Mouse (Mus musculus): ENCODE results near the gene Ylpm1.

Gene Ylpm1

DNA sequence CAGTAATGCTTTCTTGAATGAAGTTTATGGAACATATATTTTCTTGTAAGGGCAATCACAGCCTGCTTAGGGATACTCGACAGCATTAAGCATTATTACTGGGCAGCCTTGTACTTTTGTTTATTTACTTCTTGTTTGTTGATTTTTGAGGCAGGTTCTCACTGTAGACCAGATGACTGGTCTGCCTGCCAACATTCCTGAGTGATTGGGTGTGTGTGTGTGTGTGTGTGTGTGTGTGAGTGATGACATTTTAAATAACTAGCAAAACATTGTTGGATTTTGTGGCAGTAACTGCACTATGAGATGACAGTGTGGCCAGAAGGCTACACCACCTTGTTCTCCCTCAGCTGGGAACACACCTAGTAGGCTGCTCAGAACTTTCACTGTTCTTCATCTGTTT lies 13.7 kb downstream of the Ylpm1 start:
- DNase-seq (ENCODE audit: low read depth, low spot score): no peak

GRCm38 (mm10) chr12:85010541-85010940 lies 14.4 kb downstream of the Ylpm1 start:
- no peak for DNase-seq (ENCODE audit: low read depth, low spot score)

DNA sequence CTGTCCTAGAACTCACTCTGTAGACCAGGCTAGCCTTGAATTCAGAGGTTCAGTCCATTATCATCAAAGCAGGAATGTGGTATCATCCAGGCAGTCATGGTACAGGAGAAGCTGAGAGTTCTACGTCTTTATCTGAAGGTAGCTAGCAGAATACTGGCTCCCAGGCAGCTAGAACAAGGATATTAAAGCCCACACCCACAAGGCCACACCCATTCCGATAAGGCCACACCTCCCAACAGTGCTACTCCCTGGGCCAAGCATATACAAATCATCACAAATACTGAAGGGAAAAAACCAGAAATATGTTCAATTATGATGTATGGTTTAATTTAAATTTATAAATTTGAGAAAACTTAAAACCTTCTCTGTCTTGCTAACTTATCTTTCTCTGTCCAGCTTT lies 16.1 kb downstream of the Ylpm1 start:
- DNase-seq (ENCODE audit: low read depth, low spot score): peak; percentile 39

DNA sequence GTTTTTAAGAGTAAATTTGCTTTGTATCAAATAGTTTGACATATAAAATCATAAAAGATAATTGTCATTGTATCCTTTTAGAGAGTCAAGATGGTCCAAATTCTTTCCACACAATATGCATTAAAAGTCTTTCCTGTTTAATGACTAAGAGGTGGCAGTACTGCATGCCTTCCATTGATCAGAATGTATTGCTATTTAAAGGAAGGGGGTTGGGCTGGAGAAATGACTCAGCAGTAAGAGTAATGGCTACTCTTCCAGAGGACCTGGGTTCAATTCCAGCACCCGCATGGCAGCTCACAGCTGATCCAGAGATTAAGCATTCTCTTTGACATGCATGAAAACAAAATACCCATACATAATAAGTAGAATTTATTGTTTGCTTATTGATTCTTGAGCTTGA lies 25.9 kb downstream of the Ylpm1 start:
- no peak for DNase-seq (ENCODE audit: low read depth, low spot score)

DNA sequence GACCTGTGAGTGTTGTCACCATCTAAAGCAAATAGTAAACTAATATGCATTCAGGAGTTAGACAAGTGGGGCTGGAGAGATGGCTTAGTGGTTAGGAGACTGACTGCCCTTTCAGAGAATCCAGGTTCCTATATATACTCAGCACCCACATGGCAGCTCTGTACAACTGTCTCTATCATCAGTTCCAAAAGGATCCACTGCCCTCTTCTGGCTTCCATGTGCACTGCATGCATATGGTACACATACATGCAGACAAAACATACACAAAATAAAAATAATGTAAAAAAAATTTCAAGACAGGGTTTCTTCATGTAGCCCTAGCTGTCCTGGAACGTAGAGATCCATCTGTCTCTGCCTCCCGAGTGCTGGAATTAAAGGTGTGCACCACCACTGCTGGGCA lies 36.6 kb downstream of the Ylpm1 start:
- DNase-seq (ENCODE audit: low read depth, low spot score): peak; percentile 37

- no peak for DNase-seq (ENCODE audit: low read depth, low spot score)
These were observed 55.1 kb downstream of the Ylpm1 start for GRCm38 (mm10) chr12:85051218-85051617.

DNA sequence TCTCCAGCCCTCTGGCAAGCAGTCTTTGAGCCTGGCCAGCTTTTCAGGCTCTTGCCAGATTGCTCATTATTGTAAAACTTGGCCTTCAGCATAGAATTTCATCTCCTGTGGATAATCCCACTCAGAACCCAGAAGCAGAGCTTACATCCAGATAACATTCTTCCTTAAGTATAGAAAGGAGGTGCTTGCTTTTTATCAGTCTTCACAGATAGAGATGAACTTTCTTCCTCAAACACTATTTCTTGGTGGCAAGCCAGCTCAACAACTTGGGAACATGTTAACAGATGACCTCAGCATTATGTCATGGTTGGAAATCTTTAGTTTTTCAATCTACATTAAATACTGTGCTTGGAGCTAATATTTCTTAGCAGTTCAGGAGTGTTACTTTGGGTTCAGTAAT lies 74.9 kb downstream of the Ylpm1 start:
- no peak for DNase-seq (ENCODE audit: low read depth, low spot score)

DNA sequence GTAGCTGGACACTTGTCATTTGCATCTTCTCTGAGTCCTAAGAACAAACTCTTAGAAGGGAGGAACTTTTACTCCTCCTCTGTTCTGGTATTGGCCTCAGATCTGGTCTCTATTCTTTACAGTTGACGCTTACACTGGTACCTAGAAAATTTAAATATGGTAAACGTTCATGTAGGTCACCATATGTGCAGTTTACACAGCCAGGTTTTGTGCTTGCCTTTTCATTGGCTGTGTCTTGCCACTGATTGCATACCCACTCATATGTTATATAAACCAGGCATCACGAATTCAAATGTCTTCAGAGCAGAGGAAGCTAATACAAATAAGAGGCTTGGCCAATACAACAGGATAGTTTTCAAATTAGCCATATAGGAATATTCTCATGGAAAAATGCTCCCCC lies 81.0 kb downstream of the Ylpm1 start:
- DNase-seq (ENCODE audit: low read depth, low spot score): no peak

- DNase-seq (ENCODE audit: low read depth, low spot score): no peak
These were observed 88.1 kb downstream of the Ylpm1 start for GRCm38 (mm10) chr12:85084257-85084656.

- DNase-seq (ENCODE audit: low read depth, low spot score): no peak
These were observed 88.8 kb downstream of the Ylpm1 start for GRCm38 (mm10) chr12:85084941-85085340.

DNA sequence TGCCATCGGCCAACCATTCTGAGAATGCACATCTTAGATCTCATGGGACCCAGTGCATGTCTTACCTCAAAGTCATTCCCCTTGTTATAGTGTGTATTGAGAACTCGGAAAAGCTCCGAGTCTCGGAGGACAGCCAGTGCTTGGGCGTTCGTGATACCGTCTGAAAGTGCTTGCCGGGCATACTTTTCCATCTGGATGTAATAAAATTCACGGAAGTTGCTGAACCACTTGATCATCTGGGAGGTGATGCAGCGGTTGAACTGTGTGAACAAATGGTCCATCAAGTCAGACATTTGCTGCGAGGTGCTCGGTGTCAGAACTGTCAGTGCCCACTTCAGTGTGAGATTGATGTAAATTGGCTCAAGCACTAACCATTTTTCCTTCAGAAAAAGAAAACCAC lies 91.7 kb downstream of the Ylpm1 start:
- no peak for DNase-seq (ENCODE audit: low read depth, low spot score)

DNA sequence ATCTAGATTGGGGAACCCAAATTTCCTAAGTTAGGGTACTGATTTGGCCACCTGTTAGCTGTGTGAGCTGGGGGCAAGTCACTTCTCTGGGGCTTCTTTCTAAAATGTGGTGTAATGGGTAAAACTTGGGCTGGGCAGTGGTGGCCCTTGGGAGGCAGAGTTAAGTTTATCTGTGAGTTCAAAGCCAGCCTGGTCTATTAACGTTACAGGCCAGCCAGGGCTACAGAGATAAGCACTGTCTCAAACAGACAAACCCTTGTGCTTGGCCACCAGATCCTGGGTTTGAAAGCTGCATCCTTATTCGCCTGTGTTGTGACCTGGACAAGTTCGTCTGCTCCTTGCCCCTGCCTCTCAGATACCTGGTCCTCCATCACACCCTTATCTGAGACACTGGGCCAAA lies 95.1 kb downstream of the Ylpm1 start:
- DNase-seq (ENCODE audit: low read depth, low spot score): no peak

- peak; percentile 68 for DNase-seq (ENCODE audit: low read depth, low spot score)
These were observed 96.1 kb downstream of the Ylpm1 start for GRCm38 (mm10) chr12:85092214-85092613.

GRCm38 (mm10) chr12:85094010-85094409 lies 97.9 kb downstream of the Ylpm1 start:
- DNase-seq (ENCODE audit: low read depth, low spot score): no peak

DNA sequence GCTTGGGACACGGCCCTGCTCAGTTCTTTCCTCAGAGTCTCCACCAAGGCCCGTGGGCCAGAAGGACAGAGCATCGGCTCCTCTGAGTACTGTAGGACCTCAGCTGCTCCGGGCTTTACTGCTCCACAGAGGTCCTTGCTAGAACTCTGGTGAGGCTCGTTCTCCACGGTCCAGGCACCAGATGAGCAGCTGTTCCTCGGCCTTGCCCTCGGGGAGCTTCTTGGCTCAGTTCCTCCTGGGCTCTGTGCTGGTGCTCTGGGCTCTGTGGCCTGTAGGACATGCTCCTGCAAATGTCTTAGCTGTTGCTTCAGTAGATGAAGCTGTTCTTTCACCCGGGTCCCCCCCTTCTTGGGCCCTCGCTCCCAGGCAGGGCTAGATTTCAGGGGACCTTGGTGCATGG lies 98.6 kb downstream of the Ylpm1 start:
- DNase-seq (ENCODE audit: low read depth, low spot score): no peak

DNA sequence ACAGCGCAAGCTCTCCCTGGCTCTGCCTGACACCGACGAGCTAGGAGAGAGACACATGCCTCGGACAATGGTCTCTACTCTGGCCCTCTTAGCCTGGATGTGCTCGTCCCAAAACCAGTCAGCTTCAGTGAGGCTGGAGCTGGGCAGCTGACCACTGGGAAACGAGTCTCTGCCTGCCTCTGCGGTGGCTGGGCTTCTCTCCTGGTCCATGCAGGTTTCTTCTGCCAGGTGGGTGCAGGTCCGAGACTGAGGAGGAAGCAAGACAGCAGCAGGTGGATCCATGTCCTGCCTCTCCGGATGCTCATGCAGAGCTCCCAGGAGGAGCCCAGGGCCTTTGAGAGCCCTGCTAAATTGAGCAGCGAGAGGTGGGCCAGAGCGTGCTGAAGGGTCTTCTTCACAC lies 99.0 kb downstream of the Ylpm1 start:
- no peak for DNase-seq (ENCODE audit: low read depth, low spot score)

- DNase-seq (ENCODE audit: low read depth, low spot score): no peak
These were observed 99.7 kb downstream of the Ylpm1 start for GRCm38 (mm10) chr12:85095859-85096258.

DNA sequence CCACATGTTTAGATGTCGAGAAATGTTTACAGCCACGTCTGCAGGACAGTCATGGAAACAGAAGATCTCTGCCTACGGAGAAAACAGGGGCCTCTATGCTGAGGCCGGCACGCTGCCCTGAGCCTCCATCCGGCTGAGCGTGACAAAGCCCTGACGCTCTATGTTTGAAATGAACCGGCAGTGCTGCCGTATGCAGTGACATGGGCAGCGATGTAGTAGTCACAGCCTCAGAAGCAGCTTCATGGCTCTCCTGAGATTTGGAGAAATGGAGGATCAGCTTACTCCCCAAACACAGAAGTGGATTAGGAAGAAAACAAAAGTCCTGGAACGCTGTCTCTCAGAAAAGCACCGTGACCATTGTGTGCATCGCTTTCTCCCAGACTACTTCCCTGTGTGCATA lies 104.9 kb downstream of the Ylpm1 start:
- DNase-seq (ENCODE audit: low read depth, low spot score): no peak

- DNase-seq (ENCODE audit: low read depth, low spot score): no peak
These were observed 105.5 kb downstream of the Ylpm1 start for GRCm38 (mm10) chr12:85101521-85102106.

DNA sequence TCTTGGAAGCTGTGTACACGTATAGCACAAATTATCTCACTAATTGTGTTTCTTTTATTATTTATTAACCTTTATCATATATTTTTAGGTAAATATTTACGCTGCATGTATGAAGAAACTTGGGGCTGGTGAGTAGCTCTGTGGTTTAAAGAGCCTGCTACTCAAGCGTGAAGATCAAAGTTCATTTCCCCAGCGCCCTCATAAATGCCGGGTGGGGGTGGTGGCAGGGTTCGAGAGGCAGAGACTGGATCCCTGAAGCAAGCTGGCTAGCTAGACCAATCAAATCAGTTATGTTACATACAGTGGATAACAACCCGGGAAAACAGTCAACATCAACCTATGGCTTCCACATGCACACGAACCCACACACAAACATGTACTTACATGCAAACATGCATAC lies 107.0 kb downstream of the Ylpm1 start:
- no peak for DNase-seq (ENCODE audit: low read depth, low spot score)

DNA sequence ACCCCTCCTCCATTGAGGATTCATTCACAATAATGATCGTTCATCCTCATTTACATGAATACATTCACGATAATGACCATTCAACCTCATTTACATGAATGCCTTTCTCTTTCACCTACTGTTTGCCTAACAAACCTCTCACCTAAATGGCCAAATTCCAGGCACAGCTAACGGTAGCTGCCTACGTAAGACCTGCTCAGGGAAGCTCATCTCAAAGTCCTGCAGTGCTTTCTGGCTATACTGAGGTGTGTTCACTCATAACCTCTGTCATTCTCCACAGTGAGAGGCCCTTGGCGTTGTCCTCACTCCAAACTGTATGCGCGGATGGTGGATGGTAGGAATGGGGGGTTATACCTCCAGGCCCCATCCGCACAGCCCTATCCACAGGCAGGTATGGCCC lies 108.7 kb downstream of the Ylpm1 start:
- DNase-seq (ENCODE audit: low read depth, low spot score): no peak

GRCm38 (mm10) chr12:85106292-85106691 lies 110.2 kb downstream of the Ylpm1 start:
- no peak for DNase-seq (ENCODE audit: low read depth, low spot score)

DNA sequence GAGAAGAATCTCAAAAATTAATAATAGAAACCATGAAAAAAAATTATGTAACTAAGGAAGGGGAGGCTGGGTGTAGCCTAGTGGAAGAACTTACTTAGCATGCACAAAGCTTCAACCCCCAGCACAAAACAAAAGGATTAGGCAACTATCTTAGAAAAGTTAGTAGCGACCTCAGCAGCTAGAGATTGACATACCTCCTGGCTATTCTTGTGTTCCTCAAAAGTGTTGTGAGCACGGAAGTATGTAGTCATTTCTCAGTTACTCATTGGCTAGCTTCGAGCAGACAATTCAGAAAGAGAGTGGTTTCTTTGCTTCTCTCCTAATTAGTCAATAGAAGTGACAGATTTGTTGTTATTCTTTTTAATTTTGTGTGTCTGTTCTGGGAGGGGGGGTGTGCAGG lies 112.5 kb downstream of the Ylpm1 start:
- DNase-seq (ENCODE audit: low read depth, low spot score): no peak

DNA sequence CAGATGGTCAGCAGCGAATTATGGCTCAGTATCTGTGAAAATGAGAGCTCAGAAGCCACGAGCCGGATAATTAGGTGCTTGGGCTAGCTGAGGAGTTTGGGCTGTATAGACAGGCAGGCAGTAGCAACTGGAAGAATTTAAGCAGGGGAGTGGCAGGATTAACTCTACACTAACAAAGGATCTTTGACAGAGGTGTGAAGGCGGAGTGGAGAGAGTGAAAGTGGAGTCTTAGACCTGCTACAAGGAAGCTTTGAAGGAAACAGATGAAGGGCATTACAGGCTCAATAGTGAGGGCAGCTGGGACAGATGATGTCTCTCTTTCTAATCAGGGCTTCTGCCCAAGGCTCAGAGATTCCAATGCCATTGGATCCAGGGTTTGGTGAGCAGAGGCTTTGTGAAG lies 113.3 kb downstream of the Ylpm1 start:
- no peak for DNase-seq (ENCODE audit: low read depth, low spot score)
